Mouse (Mus musculus) thymus, postnatal 10 days (tissue): ENCODE results near the gene Cux1.

ENCODE experiments used
- DNase-seq, 2 experiments: peaks; one replicate each; pipeline ENCODE4 v3.0.0; 2021; ENCODE audit warnings: low spot score in 2 of 2

Gene Cux1

GRCm38 (mm10) chr5:136567176-136568025, at the start of gene Cux1:
TSS of gene Cux1 (minus strand) at chr5:136567490.
- peak; percentile 83 to 86 for DNase-seq

GRCm38 (mm10) chr5:136612391-136612790, 45.1 kb upstream of the Cux1 start:
- no peak for DNase-seq

GRCm38 (mm10) chr5:136608814-136609434, 41.6 kb upstream of the Cux1 start:
- DNase-seq, result no peak

- DNase-seq, result no peak
Observed at GRCm38 (mm10) chr5:136605144-136605543, 37.9 kb upstream of the Cux1 start.

GRCm38 (mm10) chr5:136603176-136603964, 36.1 kb upstream of the Cux1 start:
- peak in 1 of 2 experiments; percentile 24 for DNase-seq

- DNase-seq, result no peak
Observed at GRCm38 (mm10) chr5:136600511-136600910, 33.2 kb upstream of the Cux1 start.

- DNase-seq, result no peak
Observed at GRCm38 (mm10) chr5:136594896-136595540, 27.7 kb upstream of the Cux1 start.

GRCm38 (mm10) chr5:136591816-136592499, 24.7 kb upstream of the Cux1 start:
- no peak for DNase-seq

GRCm38 (mm10) chr5:136589002-136589401, 21.7 kb upstream of the Cux1 start:
- DNase-seq, result no peak

GRCm38 (mm10) chr5:136588471-136588870, 21.2 kb upstream of the Cux1 start:
- no peak for DNase-seq

GRCm38 (mm10) chr5:136584676-136585285, 17.5 kb upstream of the Cux1 start:
- DNase-seq, result no peak

- no peak for DNase-seq
Observed at GRCm38 (mm10) chr5:136583666-136584464, 16.6 kb upstream of the Cux1 start.

- DNase-seq, result no peak
Observed at GRCm38 (mm10) chr5:136583256-136583655, 16.0 kb upstream of the Cux1 start.

GRCm38 (mm10) chr5:136582201-136582600, 14.9 kb upstream of the Cux1 start:
- no peak for DNase-seq

GRCm38 (mm10) chr5:136581625-136582024, 14.3 kb upstream of the Cux1 start:
- no peak for DNase-seq

- peak; percentile 63 to 86 for DNase-seq
Observed at GRCm38 (mm10) chr5:136581166-136581565, 13.9 kb upstream of the Cux1 start.

- no peak for DNase-seq
Observed at GRCm38 (mm10) chr5:136578201-136578600, 10.9 kb upstream of the Cux1 start.

GRCm38 (mm10) chr5:136570171-136570570, 2.9 kb upstream of the Cux1 start:
- DNase-seq, result no peak

GRCm38 (mm10) chr5:136568776-136569175, 1.5 kb upstream of the Cux1 start:
- peak; percentile 66 to 83 for DNase-seq
